In the genomic region with DNA sequence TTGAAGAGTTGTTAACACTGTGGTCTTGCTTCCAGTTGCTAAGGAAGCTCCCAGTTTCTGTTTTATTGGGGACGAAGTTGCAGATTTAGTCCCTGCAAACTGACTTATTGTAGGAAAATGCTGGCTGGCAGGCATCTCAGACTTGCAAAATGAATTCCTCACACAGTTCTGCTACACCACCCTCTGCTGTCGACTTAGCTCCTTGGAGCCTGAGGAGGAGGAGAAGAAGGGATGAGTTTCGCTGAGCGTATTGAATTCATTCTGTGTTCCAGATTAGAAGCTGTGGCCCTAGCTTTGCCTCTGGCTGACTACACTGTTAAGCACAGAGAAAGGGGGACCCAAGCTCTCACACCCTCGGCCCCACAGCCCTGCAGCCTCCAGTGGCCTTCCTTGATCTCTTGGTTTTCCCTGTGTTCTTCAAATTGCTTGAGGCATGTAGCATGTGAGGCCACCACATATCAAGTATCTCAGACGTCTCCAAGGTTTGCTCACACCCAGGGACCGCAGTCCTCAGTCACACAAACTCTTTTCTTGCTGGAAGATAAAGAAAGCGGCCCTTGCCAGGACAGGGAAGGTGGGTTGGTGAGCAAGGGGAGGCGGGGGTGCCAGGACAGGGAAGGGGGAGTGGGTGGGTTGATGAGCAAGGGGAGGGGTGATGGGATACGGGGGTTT, we compare ENCODE assay signal across 8 mouse cellular contexts. TPM values are rescaled to one million over a fixed set of nuclear protein-coding genes. Genes with fewer than 3 reads are reported as not detected.
DNase-seq lines count a peak whose midpoint lies in the region; ATAC-seq lines count a peak whose summit lies in the region.

No protein-coding gene starts in this region.

- H3K27me3 ChIP-seq in heart, embryonic 10.5 days (ENCODE audit: insufficient read depth, poor library complexity, severe bottlenecking), result peaks cover 3% of the 10 kb centered on the region; the same call in 1 of the 2 replicates
- no peaks in the 10 kb centered on the region for H3K27me3 ChIP-seq in lung, embryonic 16.5 days (ENCODE audit: control insufficient read depth, insufficient read depth, low read depth, low read length)
- peaks cover 30% of the 10 kb centered on the region for H3K27me3 ChIP-seq in forebrain, embryonic 13.5 days
- no peaks in the 10 kb centered on the region for H3K27me3 ChIP-seq in midbrain, embryonic 14.5 days (ENCODE audit: control insufficient read depth, insufficient read depth, low read length)

- peak overlapping the region; percentile 53 for H3K4me2 ChIP-seq in lung, embryonic 16.5 days (ENCODE audit: low read depth, low read length)
- H3K4me2 ChIP-seq in forebrain, embryonic 13.5 days, result peak overlapping the region; percentile 53
- peak overlapping the region; percentile 45 for H3K4me2 ChIP-seq in midbrain, embryonic 14.5 days (ENCODE audit: low read length)

- WGBS in heart, embryonic 10.5 days, result 50% methylated on average over 10 of the region's 10 CpGs
- 49% methylated on average over 10 of the region's 10 CpGs for WGBS in lung, embryonic 16.5 days
- 27% methylated on average over 10 of the region's 10 CpGs for WGBS in forebrain, embryonic 13.5 days
- WGBS in midbrain, embryonic 14.5 days, result 14% methylated on average over 10 of the region's 10 CpGs

- no peak for DNase-seq in heart, embryonic 10.5 days (ENCODE audit: low spot score)
- no peak for DNase-seq in heart, postnatal 10 days
- DNase-seq in lung, adult 18-20 months, result no peak
- DNase-seq in midbrain, embryonic 14.5 days, result peak; percentile 37
- DNase-seq in spleen, postnatal 36 days (ENCODE audit: low spot score in 2 of 2), result no peak
- no peak for DNase-seq in yolk sac, embryonic 10.5 days (ENCODE audit: low spot score)

- no peak for ATAC-seq in lung, embryonic 16.5 days (ENCODE audit: low read depth)
- no peak for ATAC-seq in forebrain, embryonic 13.5 days
- ATAC-seq in midbrain, embryonic 14.5 days (ENCODE audit: low FRiP score, low TSS enrichment), result no peak

- H3K9ac ChIP-seq in lung, embryonic 16.5 days (ENCODE audit: low read length), result no peak overlapping the region
- no peak overlapping the region for H3K9ac ChIP-seq in forebrain, embryonic 13.5 days
- H3K9ac ChIP-seq in midbrain, embryonic 14.5 days (replicated peaks; ENCODE audit: low read length), result no peak overlapping the region

- H3K36me3 ChIP-seq in heart, embryonic 10.5 days, result no peaks in the 10 kb centered on the region
- H3K36me3 ChIP-seq in lung, embryonic 16.5 days (ENCODE audit: control insufficient read depth, insufficient read depth, low read length), result no peaks in the 10 kb centered on the region
- no peaks in the 10 kb centered on the region for H3K36me3 ChIP-seq in forebrain, embryonic 13.5 days (ENCODE audit: poor library complexity, severe bottlenecking)
- H3K36me3 ChIP-seq in midbrain, embryonic 14.5 days (ENCODE audit: control insufficient read depth, insufficient read depth, low read length), result no peaks in the 10 kb centered on the region

- no peaks in the 10 kb centered on the region for H3K9me3 ChIP-seq in heart, embryonic 10.5 days
- no peaks in the 10 kb centered on the region for H3K9me3 ChIP-seq in lung, embryonic 16.5 days (ENCODE audit: control insufficient read depth, low read length)
- H3K9me3 ChIP-seq in forebrain, embryonic 13.5 days (replicated peaks), result no peaks in the 10 kb centered on the region
- H3K9me3 ChIP-seq in midbrain, embryonic 14.5 days (ENCODE audit: control insufficient read depth, low read length), result no peaks in the 10 kb centered on the region

- intact Hi-C loops in heart, postnatal 10 days (cut with DNase I), result no loop called here

- H3K4me3 ChIP-seq in heart, embryonic 10.5 days, result peak overlapping the region; percentile 53; the same call in 1 of the 2 replicates
- H3K4me3 ChIP-seq in lung, embryonic 16.5 days (ENCODE audit: low read length), result no peak overlapping the region
- no peak overlapping the region for H3K4me3 ChIP-seq in forebrain, embryonic 13.5 days
- H3K4me3 ChIP-seq in midbrain, embryonic 14.5 days (replicated peaks; ENCODE audit: low read depth, low read length), result no peak overlapping the region

- H3K4me1 ChIP-seq in heart, embryonic 10.5 days, result peaks cover 8% of the 10 kb centered on the region; the same call in 1 of the 2 replicates
- peaks cover 6% of the 10 kb centered on the region; the same call in 1 of the 2 replicates for H3K4me1 ChIP-seq in lung, embryonic 16.5 days (replicated peaks; ENCODE audit: control insufficient read depth, insufficient read depth, low read length)
- peaks cover 66% of the 10 kb centered on the region for H3K4me1 ChIP-seq in forebrain, embryonic 13.5 days
- H3K4me1 ChIP-seq in midbrain, embryonic 14.5 days (ENCODE audit: control insufficient read depth, insufficient read depth, low read length), result peaks cover 32% of the 10 kb centered on the region

- H3K27ac ChIP-seq in heart, embryonic 10.5 days, result peak overlapping the region; percentile 23; the same call in 1 of the 2 replicates
- no peak overlapping the region for H3K27ac ChIP-seq in lung, embryonic 16.5 days (ENCODE audit: low read length)
- no peak overlapping the region for H3K27ac ChIP-seq in forebrain, embryonic 13.5 days
- no peak overlapping the region for H3K27ac ChIP-seq in midbrain, embryonic 14.5 days (replicated peaks; ENCODE audit: low read depth, low read length)

RNA-seq across cellular contexts. Expression of a gene that starts 24.8 kb away (rescaled TPM):
- polyA plus RNA-seq in heart, embryonic 10.5 days (2016; fragmentation: Nextera tagmentation; extraction: Ambion mirVana), result 26.0 and 26.7 TPM in 2 replicates
- 10 to 100 TPM; 55.5 to 58.8 TPM for total RNA-seq in heart, postnatal 10 days (2021)
- polyA plus RNA-seq in lung, embryonic 16.5 days (2015; fragmentation: Nextera tagmentation; extraction: Ambion mirVana), result 27.0 and 29.2 TPM in 2 replicates
- polyA plus RNA-seq in forebrain, embryonic 13.5 days (2015; fragmentation: Nextera tagmentation; extraction: Ambion mirVana), result 9.4 and 9.5 TPM in 2 replicates
- 13.0 and 16.7 TPM in 2 replicates for polyA plus RNA-seq in midbrain, embryonic 14.5 days (2014; fragmentation: Nextera tagmentation; extraction: Ambion mirVana)
